Mouse (Mus musculus): ENCODE measurements around the gene Zfp60. TPM values are rescaled to one million over a fixed set of nuclear protein-coding genes. Genes with fewer than 3 reads are reported as not detected.

Zfp60 gene
- 1 to 10 TPM; 5.9 to 9.0 TPM for total RNA-seq (2021)
- long read RNA-seq, experiment 1, full-length matches to known transcripts: 4 of 4 reads
- long read RNA-seq, experiment 1, partial matches to known transcripts: 0 of 4 reads
- long read RNA-seq, experiment 1, other reads (novel, unspliced or antisense): 0 of 4 reads
- long read RNA-seq, experiment 2, full-length matches to known transcripts: 1 of 1 reads
- long read RNA-seq, experiment 2, partial matches to known transcripts: 0 of 1 reads
- long read RNA-seq, experiment 2, other reads (novel, unspliced or antisense): 0 of 1 reads

GRCm38 (mm10) chr7:27731281-27731883 lies at the start of gene Zfp60:
Zfp60 (plus strand) TSS chr7:27731389.
- Histone ChIP-seq H3K27ac (peak within 1 kb of the TSS; percentile 93), H3K4me3 (peak within 1 kb of the TSS; percentile 94)
- intact Hi-C loops (cut with DNase I): loop anchor here (10.0 kb wide), 2 partner anchors 73 to 103 kb away; partner anchors contain the start of genes Zfp59 and Zfp626
- DNase-seq: peak; percentile 86
- peak; percentile 48 for TF ChIP-seq CTCF (IDR thresholded peaks at IDR 0.05)

- no peak for TF ChIP-seq CTCF (IDR thresholded peaks at IDR 0.05)
- DNase-seq: no peak
- intact Hi-C loops (cut with DNase I): no loop called here
- no peak overlapping the region for H3K27ac ChIP-seq
- H3K4me3 ChIP-seq: no peak overlapping the region
Observed at GRCm38 (mm10) chr7:27683218-27683617, 48.0 kb upstream of the Zfp60 start.

GRCm38 (mm10) chr7:27685220-27685619 lies 46.0 kb upstream of the Zfp60 start:
- Histone ChIP-seq H3K4me3 (no peak overlapping the region), H3K27ac (no peak overlapping the region)
- TF ChIP-seq CTCF (IDR thresholded peaks at IDR 0.05): no peak
- no peak for DNase-seq
- intact Hi-C loops (cut with DNase I): loop anchor here (1.0 to 5.0 kb wide), 2 partner anchors 34 to 353 kb away; no protein-coding TSS in a partner anchor

- no peak for DNase-seq
- Histone ChIP-seq H3K4me3 (no peak overlapping the region), H3K27ac (no peak overlapping the region)
- intact Hi-C loops (cut with DNase I): loop anchor here (1.0 to 5.0 kb wide), 2 partner anchors 34 to 353 kb away; no protein-coding TSS in a partner anchor
- TF ChIP-seq CTCF (IDR thresholded peaks at IDR 0.05): peak; percentile 77
Observed at GRCm38 (mm10) chr7:27685681-27686080, 45.5 kb upstream of the Zfp60 start.

- no peak overlapping the region for H3K4me3 ChIP-seq
- DNase-seq: no peak
- no peak for TF ChIP-seq CTCF (IDR thresholded peaks at IDR 0.05)
- no peak overlapping the region for H3K27ac ChIP-seq
- intact Hi-C loops (cut with DNase I): loop anchor here (5.0 kb wide), 1 partner anchor 355 kb away; no protein-coding TSS in a partner anchor
Observed at GRCm38 (mm10) chr7:27687043-27687442, 44.1 kb upstream of the Zfp60 start.

- no peak for TF ChIP-seq CTCF (IDR thresholded peaks at IDR 0.05)
- Histone ChIP-seq H3K4me3 (no peak overlapping the region), H3K27ac (no peak overlapping the region)
- DNase-seq: no peak
- intact Hi-C loops (cut with DNase I): loop anchor here (2.0 to 5.0 kb wide), 2 partner anchors 13 to 356 kb away; partner anchors contain the start of gene Map3k10
Observed at GRCm38 (mm10) chr7:27687836-27688235, 43.4 kb upstream of the Zfp60 start.

GRCm38 (mm10) chr7:27688246-27688788 lies 42.9 kb upstream of the Zfp60 start:
- TF ChIP-seq CTCF (IDR thresholded peaks at IDR 0.05): no peak
- Histone ChIP-seq H3K4me3 (peak overlapping the region; percentile 75), H3K27ac (peak overlapping the region; percentile 85)
- no peak for DNase-seq
- intact Hi-C loops (cut with DNase I): loop anchor here (2.0 to 5.0 kb wide), 2 partner anchors 14 to 356 kb away; partner anchors contain the start of gene Map3k10

- peak within 1 kb of the TSS; percentile 85 for H3K27ac ChIP-seq
- DNase-seq: peak; percentile 91
- intact Hi-C loops (cut with DNase I): loop anchor here (2.0 to 5.0 kb wide), 2 partner anchors 14 to 357 kb away; partner anchors contain the start of gene Map3k10
- no peak for TF ChIP-seq CTCF (IDR thresholded peaks at IDR 0.05)
- H3K4me3 ChIP-seq: peak within 1 kb of the TSS; percentile 75
Observed at GRCm38 (mm10) chr7:27688815-27689612, 42.2 kb upstream of the Zfp60 start, which contains the start of gene Zfp607b. Zfp607b (plus strand) TSS chr7:27689340.

- TF ChIP-seq CTCF (IDR thresholded peaks at IDR 0.05): peak; percentile 70
- Histone ChIP-seq H3K27ac (no peak overlapping the region), H3K4me3 (no peak overlapping the region)
- intact Hi-C loops (cut with DNase I): loop anchor here (2.0 kb wide), 1 partner anchor 36 kb away; no protein-coding TSS in a partner anchor
- DNase-seq: peak; percentile 29
Observed at GRCm38 (mm10) chr7:27691076-27691475, 40.1 kb upstream of the Zfp60 start.

GRCm38 (mm10) chr7:27696711-27697110 lies 34.5 kb upstream of the Zfp60 start:
- Histone ChIP-seq H3K4me3 (no peak overlapping the region), H3K27ac (no peak overlapping the region)
- no peak for TF ChIP-seq CTCF (IDR thresholded peaks at IDR 0.05)
- intact Hi-C loops (cut with DNase I): no loop called here
- no peak for DNase-seq

GRCm38 (mm10) chr7:27710402-27710801 lies 20.8 kb upstream of the Zfp60 start:
- intact Hi-C loops (cut with DNase I): no loop called here

GRCm38 (mm10) chr7:27721951-27722350 lies 9.2 kb upstream of the Zfp60 start:
- intact Hi-C loops (cut with DNase I): loop anchor here (10.0 kb wide), 1 partner anchor 67 kb away; the partner anchor contains the start of gene Ttc9b
- no peak overlapping the region for H3K4me3 ChIP-seq
- H3K27ac ChIP-seq: no peak overlapping the region
- DNase-seq: no peak
- TF ChIP-seq CTCF (IDR thresholded peaks at IDR 0.05): no peak

More at GRCm38 (mm10) chr7:27710402-27710801, 20.8 kb upstream of the Zfp60 start:
- no peak for TF ChIP-seq CTCF (IDR thresholded peaks at IDR 0.05)
- H3K27ac ChIP-seq: no peak overlapping the region
- no peak for DNase-seq
- H3K4me3 ChIP-seq: no peak overlapping the region
